Mouse (Mus musculus) liver, embryonic 14.5 days (tissue): ENCODE measurements at regions not wholly inside any gene's neighbourhood (a gene's known extent, or its start where the extent isn't known, plus 50 kb on each side); places are given as distances from the start of the nearest gene placed in this dataset.

Experiments used
- ATAC-seq: fragments of 200-750 bp; cut with Nextera tagmentation; 2 replicates; pipeline ENCODE4 v1.8.0; 2017; ENCODE audit warnings: moderate number of reproducible peaks, mild to moderate bottlenecking, moderate library complexity; ENCODE audit not compliant: insufficient read depth
- DNase-seq, 3 experiments: peaks; one replicate each; pipeline ENCODE4 v3.0.0-alpha.2; 2012 to 2013; ENCODE audit warnings: low read depth in 3 of 3, low spot score in 3 of 3
- H3K27ac ChIP-seq: fragments of 300-500 bp; sonication (generic); 2 replicates; pipeline ENCODE4 v1.5.1; 2014; ENCODE audit warnings: moderate library complexity, mild to moderate bottlenecking, control low read depth, inconsistent platforms
- H3K27me3 ChIP-seq: fragments of 300-500 bp; sonication (generic); 2 replicates; pipeline ENCODE4 v1.6.1; 2014; ENCODE audit warnings: mild to moderate bottlenecking, low read length, moderate library complexity; ENCODE audit not compliant: control insufficient read depth, insufficient read depth
- H3K36me3 ChIP-seq: fragments of 300-500 bp; sonication (generic); replicated peaks from 2 replicates; pipeline ENCODE4 v1.6.1; 2014; ENCODE audit warnings: low read depth; ENCODE audit not compliant: control insufficient read depth, insufficient read depth
- H3K4me1 ChIP-seq, 2 experiments: fragments of 200-500 bp in 1 of 2; fragments of 300-500 bp in 1 of 2; sonication (generic) in 1 of 2; replicated peaks; 2 replicates each; pipeline ENCODE4 v1.6.1; 2012 to 2014; ENCODE audit warnings: antibody characterized with exemption in 1 of 2, inconsistent platforms in 1 of 2, low read length in 1 of 2; ENCODE audit not compliant: control insufficient read depth in 2 of 2, insufficient read depth in 2 of 2
- H3K4me2 ChIP-seq: fragments of 300-500 bp; sonication (generic); 2 replicates; pipeline ENCODE4 v1.6.1; 2014; ENCODE audit warnings: low read depth, mild to moderate bottlenecking, control low read depth, moderate library complexity
- H3K4me3 ChIP-seq, 2 experiments: fragments of 200-500 bp in 1 of 2; fragments of 300-500 bp in 1 of 2; sonication (generic) in 1 of 2; 2 replicates each; pipeline ENCODE4 v1.5.1; 2012 to 2014; ENCODE audit warnings: low read depth in 2 of 2, low read length in 2 of 2, mild to moderate bottlenecking in 2 of 2, control low read depth in 1 of 2, inconsistent platforms in 1 of 2, moderate library complexity in 1 of 2; ENCODE audit not compliant: insufficient read depth in 1 of 2
- H3K9ac ChIP-seq: fragments of 300-500 bp; sonication (generic); replicated peaks from 2 replicates; pipeline ENCODE4 v1.6.1; 2014; ENCODE audit warnings: mild to moderate bottlenecking, control low read depth, moderate library complexity
- H3K9me3 ChIP-seq: fragments of 300-500 bp; sonication (generic); 2 replicates; pipeline ENCODE4 v1.6.1; 2016; ENCODE audit warnings: low read length, mixed read lengths; ENCODE audit not compliant: control insufficient read depth
- CTCF ChIP-seq: IDR thresholded peaks from 2 replicates; pipeline ENCODE4 v1.5.1; 2016; ENCODE audit warnings: antibody characterized with exemption, low read depth, control low read depth
- EP300 ChIP-seq: IDR thresholded peaks from 2 replicates; pipeline ENCODE4 v1.6.1; 2016; ENCODE audit warnings: antibody characterized with exemption, low read depth
- WGBS: fragments of 180-500 bp; shearing (Covaris S2); extraction: QIAGEN DNeasy Blood & Tissue Kit; methylation state at CpG from one replicate; pipeline ENCODE4 v1.1.7; 2014; ENCODE audit not compliant: insufficient replicate concordance; 5-methylcytosine and 5-hydroxymethylcytosine counted together

DNA sequence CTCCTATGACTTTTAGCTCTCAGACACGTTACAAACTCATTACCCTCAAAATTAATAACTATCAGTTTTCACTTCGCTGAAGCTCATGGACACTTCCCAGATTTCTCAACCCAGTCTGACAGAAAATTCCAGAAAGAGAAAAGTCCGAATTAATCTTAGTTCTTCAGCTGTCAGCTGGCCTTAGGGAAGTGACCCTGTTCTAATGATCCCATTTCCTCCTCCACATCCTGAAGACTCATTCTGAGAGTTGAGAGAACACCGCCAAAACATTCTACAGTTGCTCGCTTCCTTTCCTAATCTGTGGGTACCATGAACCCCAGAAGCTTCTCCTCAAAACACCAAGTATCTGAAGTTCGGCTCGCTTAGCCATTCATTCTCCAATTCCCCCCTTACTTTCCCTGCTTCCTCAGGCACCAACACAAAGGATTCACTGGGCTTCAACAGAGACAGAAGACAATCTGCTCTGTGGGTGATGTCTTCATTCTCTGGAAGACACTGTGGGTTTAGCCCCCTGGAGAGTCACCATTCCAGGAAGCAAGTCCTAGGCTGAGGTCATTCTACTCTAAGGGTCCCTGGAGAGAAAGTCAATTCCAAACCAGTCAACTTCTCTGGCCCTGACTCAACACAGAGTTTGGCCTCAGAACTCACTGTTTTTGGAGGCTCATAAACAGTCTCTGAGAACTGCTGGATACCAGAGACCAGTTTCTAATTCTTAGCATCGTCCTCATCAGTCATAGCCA is 81.2 kb downstream of the Polr2m start:
- H3K36me3 ChIP-seq = no peaks in the 10 kb centered on the region
- no peak for TF ChIP-seq EP300
- no peak for TF ChIP-seq CTCF
- no peaks in the 10 kb centered on the region for H3K9me3 ChIP-seq
- H3K27ac ChIP-seq = no peak overlapping the region
- no peak overlapping the region for H3K4me2 ChIP-seq
- H3K9ac ChIP-seq = no peak overlapping the region
- 42% methylated on average over 8 of the region's 8 CpGs for WGBS
- H3K4me3 ChIP-seq = no peak overlapping the region
- ATAC-seq = no peak
- no peaks in the 10 kb centered on the region for H3K4me1 ChIP-seq
- H3K27me3 ChIP-seq = no peaks in the 10 kb centered on the region
- DNase-seq = no peak

DNA sequence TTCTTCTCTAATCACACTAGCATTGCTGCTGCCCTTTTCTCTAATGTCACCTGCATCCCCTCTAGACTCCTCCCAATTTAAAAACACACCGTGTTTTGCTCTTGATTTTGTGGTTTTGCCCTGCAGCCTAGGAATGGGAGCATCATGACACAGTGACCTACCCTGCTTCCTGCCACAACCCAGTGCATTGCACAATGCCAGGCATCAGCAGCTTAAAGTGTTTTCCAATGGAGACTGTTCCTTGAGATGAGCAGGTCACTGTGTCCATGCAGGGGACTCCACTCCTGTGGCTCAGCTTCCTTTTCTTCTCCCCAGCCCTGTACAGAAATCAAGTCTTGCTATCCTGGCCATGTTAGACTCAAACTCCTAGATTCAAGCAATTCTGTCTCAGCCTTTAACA is 84.1 kb downstream of the Polr2m start:
- WGBS = 0% methylated on average over 1 of the region's 1 CpGs
- TF ChIP-seq EP300 = no peak
- TF ChIP-seq CTCF = no peak
- Histone ChIP-seq H3K36me3 (no peaks in the 10 kb centered on the region), H3K27me3 (no peaks in the 10 kb centered on the region), H3K9ac (no peak overlapping the region), H3K4me1 (no peaks in the 10 kb centered on the region), H3K4me2 (no peak overlapping the region), H3K27ac (no peak overlapping the region), H3K9me3 (no peaks in the 10 kb centered on the region), H3K4me3 (no peak overlapping the region)
- no peak for ATAC-seq
- no peak for DNase-seq

DNA sequence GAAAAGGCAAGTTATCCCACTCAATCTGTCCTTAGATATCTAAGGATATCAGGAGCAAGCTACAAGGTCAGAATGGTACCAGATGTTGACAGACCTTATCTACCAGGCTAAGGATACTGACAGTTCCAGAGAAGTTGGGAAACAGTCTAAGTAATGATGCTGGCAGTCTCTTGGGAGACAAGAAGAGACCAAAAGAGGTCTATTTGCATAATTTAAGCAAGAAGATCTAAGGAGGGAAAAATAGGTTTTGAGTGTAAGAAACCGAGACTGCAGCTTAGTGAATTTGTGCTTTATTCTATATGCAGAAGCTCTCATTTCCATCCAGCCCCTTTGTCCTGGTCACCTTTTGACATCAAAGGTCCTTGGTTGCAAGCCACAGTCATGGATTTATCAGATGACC is 86.4 kb downstream of the Polr2m start:
- H3K27me3 ChIP-seq = no peaks in the 10 kb centered on the region
- no peak overlapping the region for H3K9ac ChIP-seq
- WGBS = 29% methylated on average over 1 of the region's 1 CpGs
- ATAC-seq = no peak
- no peak for DNase-seq
- H3K9me3 ChIP-seq = no peaks in the 10 kb centered on the region
- TF ChIP-seq CTCF (no peak), EP300 (no peak)
- no peak overlapping the region for H3K4me2 ChIP-seq
- H3K36me3 ChIP-seq = no peaks in the 10 kb centered on the region
- H3K27ac ChIP-seq = no peak overlapping the region
- no peaks in the 10 kb centered on the region for H3K4me1 ChIP-seq
- no peak overlapping the region for H3K4me3 ChIP-seq

DNA sequence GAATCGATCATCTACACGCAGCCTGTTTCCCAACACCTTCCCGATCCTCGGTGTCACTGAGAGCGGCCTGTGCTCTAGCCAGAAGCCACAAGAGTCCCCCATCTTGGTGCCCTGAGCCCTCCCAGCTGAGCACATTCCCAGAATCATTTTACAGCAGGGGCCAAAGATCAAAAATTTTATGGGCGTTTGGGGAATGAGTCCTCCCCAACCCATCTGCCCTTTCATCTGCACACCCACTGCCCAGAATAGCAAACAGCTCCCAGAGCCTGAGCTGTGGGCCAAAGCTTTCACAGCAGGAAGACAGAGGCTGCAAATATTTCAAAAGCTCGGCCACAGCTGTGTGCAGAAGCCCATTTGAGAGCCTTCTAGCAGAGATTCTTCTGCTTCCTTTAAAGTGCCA is 89.0 kb downstream of the Polr2m start:
- no peaks in the 10 kb centered on the region for H3K27me3 ChIP-seq
- H3K9me3 ChIP-seq = no peaks in the 10 kb centered on the region
- 52% methylated on average over 7 of the region's 7 CpGs for WGBS
- H3K9ac ChIP-seq = no peak overlapping the region
- no peak for TF ChIP-seq CTCF
- TF ChIP-seq EP300 = no peak
- H3K4me2 ChIP-seq = no peak overlapping the region
- no peaks in the 10 kb centered on the region for H3K36me3 ChIP-seq
- no peaks in the 10 kb centered on the region for H3K4me1 ChIP-seq
- ATAC-seq = no peak
- H3K27ac ChIP-seq = no peak overlapping the region
- H3K4me3 ChIP-seq = no peak overlapping the region
- DNase-seq = no peak

DNA sequence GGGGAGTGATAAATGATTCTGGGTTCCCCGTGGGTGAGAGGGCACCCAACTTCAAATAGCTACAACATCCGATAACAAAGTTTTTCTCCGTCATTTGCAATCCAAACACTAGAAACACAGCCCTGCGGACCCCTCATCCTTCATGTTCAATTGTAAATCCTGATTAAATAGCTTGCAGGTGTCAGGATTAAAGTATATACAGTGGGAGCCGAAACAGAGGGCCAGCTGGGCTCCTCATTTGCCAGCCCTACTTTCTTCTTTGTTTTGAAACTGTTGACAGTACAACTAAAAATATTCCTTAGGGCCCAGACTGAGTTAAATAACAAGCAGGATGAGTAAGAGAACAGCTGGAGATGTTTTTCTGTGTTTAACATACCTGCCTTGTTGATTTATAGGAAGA is 95.5 kb downstream of the Polr2m start:
- H3K9me3 ChIP-seq = no peaks in the 10 kb centered on the region
- no peak overlapping the region for H3K27ac ChIP-seq
- TF ChIP-seq CTCF (no peak), EP300 (no peak)
- no peak overlapping the region for H3K4me2 ChIP-seq
- H3K4me3 ChIP-seq = no peak overlapping the region
- H3K36me3 ChIP-seq = no peaks in the 10 kb centered on the region
- no peak overlapping the region for H3K9ac ChIP-seq
- no peak for ATAC-seq
- no peak for DNase-seq
- 51% methylated on average over 5 of the region's 5 CpGs for WGBS
- H3K4me1 ChIP-seq = no peaks in the 10 kb centered on the region
- H3K27me3 ChIP-seq = no peaks in the 10 kb centered on the region
